Mouse (Mus musculus) right cerebral cortex, postnatal 36 days (tissue): Measurements from ENCODE around the gene Gm6657.

ENCODE experiments used
- DNase-seq, 2 experiments: peaks; one replicate each; pipeline ENCODE4 v3.0.0; 2022; ENCODE audit warnings: low spot score in 2 of 2, mixed read lengths in 1 of 2

The Gm6657 gene

GRCm38 (mm10) chr12:78193942-78194341 lies at the start of gene Gm6657:
Gene Gm6657 (plus strand): TSS chr12:78194242.
- no peak for DNase-seq

GRCm38 (mm10) chr12:78153308-78154002 lies 40.6 kb upstream of the Gm6657 start:
- peak; percentile 3 to 12 for DNase-seq

DNA sequence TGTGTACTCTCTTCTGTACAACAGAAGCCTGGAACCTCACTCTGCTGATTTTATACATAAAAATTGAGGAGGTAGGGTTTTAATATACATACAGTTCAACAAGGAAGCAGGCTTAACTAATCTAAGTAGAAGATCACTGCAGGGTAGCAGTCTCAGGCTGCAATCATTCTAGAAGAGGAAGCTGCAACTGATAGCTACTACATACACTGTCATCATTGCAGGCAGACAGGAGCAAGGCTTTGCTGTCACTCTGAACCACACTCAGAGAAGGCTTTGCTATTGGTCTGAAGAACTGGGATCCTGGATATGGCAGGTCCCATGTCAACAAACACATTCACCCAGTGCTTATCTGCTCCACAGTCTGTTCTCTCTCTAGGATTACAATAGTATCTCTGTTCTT lies 23.9 kb upstream of the Gm6657 start:
- DNase-seq, result no peak

DNA sequence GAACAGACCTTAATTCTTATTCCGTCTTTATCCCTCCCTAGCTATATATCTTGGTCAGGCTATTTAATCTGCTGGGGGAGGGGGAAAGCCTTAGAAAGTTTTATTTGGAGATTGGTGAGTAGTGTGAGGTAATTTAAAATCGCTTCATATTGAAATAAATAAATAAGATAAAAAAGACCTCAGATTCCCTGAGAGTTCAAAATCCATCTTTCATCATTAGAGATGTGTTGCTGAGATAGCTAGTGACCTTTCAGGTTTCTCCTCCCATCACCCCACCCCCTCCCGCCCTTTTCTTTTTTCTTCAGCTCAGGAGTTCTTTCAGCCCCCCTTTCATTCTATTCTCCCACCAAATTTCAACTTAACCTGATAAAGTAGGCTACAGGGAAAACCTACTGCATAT lies 20.1 kb upstream of the Gm6657 start:
- DNase-seq, result no peak

GRCm38 (mm10) chr12:78174671-78175070 lies 19.4 kb upstream of the Gm6657 start:
- DNase-seq, result no peak

- DNase-seq, result no peak
Measured at GRCm38 (mm10) chr12:78181452-78181851, 12.6 kb upstream of the Gm6657 start.

- DNase-seq, result no peak
Measured at GRCm38 (mm10) chr12:78195368-78195767, 1.3 kb downstream of the Gm6657 start.

GRCm38 (mm10) chr12:78203646-78204045 lies 9.6 kb downstream of the Gm6657 start:
- DNase-seq, result no peak

DNA sequence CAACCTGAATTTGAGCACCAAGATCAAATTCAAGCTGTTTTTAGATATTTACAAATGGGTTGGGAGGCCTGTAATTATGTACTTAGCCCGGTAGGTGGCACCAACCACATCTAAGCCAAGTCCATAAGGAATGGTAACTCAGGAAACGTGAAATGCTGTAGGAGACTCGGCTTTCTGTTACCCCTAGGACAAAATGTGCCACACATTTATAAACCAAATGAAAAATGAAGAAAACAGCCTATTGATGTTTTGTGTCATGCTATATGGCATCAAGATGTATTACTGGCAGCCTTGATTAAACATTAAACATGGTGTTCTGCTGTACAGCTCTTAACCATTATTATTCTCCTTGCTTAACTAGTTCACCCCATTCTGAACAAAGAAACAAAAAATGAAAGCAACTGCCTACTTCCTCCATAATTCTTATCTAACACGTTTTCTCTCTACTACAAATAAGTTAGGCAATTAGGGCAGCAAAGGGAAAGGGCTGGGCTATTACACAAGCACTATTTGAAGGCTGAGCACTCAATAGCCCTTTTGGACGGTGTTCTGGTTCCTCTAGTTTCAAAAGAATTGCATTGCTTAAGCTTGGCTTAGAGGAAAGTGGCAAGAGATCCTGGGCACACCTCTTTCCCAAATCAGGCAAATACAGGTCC lies 12.0 kb downstream of the Gm6657 start:
- DNase-seq, result peak; percentile 3 to 18

DNA sequence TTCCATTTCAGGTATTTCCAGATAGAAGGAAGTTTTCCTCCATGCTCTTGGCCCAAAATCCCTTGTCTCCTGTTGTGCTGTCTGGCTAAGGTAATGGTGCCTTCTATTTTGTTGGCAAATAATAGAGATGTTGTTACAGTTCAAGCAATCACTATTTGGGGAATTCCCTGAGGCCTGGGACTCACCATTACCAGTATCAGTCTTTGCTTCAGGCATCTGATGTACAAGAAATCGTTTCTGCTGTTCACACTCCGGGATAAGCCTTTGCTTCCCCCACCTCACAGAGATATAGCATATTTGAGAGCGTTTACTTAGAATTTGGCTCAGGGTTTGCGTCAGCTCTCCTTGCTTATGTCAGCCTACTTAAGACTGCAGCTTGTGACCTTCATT lies 12.5 kb downstream of the Gm6657 start:
- DNase-seq, result no peak

- DNase-seq, result no peak
Measured at GRCm38 (mm10) chr12:78209856-78210255, 15.8 kb downstream of the Gm6657 start.

DNA sequence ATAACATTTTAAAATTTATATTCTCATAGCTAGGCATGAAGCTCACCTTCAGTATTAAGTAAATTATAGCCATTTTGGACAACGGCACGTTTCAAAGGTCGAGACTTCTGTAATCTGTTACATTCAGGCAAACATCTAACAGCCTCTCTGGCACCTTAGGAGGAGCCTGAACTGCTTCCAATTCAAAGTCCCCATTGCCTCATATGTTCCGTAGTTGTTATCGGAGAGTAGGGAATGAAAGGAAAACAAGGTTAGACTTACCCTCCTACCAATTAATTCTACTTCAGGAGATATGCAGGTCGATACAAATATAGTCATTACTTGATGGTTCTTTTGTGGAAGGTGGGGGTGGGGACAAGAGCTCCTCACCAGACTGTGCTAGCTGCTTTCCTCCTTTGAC lies 21.4 kb downstream of the Gm6657 start:
- no peak for DNase-seq

GRCm38 (mm10) chr12:78219191-78219825 lies 25.3 kb downstream of the Gm6657 start:
- no peak for DNase-seq

GRCm38 (mm10) chr12:78225707-78226518 lies 31.9 kb downstream of the Gm6657 start, which contains the start of gene Gphn:
Gene Gphn (plus strand): TSS chr12:78226379.
- DNase-seq, result peak; percentile 89 to 91

- DNase-seq, result peak; percentile 79 to 80
Measured at GRCm38 (mm10) chr12:78226519-78226875, 32.5 kb downstream of the Gm6657 start.

DNA sequence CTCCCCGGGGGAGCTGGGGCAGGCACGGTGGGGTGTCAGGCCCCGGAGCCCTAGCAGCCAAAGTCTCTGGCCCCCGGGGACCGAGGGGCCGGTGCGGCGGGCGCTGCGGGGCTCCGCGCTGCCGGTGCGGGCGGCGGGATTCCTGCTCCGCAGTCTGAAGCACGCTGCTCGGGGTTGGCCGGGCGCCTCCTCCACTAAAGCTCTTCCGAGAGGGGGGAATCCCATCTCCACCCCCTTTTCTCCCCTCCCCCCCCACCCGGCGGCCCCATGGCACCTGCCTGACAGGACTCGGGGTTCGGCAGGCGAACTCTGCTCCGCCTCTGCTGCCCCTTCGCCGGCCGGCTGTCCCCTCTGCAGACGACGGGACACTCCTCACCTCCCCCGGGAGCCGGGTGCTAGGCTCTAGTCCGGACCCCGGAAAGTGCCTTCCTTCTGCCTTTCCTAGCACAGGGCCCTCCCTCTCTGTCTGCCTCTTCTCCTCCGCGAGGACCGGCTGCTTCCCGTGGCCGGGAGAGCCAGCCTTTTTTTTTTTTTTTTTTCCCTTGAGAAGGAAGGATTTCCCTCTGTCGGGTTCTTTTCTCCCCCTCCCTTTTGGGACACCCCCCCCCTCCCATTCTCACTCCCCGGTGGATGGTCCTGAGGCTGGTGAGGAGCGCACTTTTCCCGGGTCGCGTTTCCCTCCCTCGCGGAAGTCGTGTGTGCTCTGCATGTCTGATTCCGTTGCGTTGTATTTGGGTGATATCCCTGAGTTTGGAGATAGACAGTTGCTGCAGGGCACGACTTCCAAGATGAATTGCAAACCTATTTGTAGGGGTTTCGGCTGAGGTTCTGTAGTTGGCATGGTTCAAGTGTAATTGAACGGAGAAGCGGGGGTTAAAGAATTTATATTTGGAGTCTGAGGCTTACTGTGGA lies 33.2 kb downstream of the Gm6657 start:
- peak; percentile 30 to 32 for DNase-seq

DNA sequence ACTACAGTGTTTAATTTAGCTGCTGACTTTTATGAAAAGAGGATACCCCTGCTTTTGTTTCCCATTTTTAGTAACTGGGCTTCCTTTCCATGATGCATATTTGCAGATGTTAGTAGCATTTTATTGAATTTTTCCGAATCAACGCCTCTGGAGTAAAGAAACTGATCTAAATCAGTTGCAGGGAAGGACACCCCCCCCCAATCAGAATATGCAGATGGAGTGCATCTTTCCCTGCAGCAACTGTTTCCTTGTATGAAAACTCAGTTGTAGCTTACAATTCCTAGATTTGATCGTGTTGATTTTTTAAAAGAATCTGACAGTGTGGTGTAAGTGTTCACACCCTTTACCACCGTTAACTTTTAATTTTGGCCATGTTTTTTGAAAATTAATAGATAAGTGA lies 34.1 kb downstream of the Gm6657 start:
- DNase-seq, result no peak

GRCm38 (mm10) chr12:78232560-78232959 lies 38.5 kb downstream of the Gm6657 start:
- no peak for DNase-seq

DNA sequence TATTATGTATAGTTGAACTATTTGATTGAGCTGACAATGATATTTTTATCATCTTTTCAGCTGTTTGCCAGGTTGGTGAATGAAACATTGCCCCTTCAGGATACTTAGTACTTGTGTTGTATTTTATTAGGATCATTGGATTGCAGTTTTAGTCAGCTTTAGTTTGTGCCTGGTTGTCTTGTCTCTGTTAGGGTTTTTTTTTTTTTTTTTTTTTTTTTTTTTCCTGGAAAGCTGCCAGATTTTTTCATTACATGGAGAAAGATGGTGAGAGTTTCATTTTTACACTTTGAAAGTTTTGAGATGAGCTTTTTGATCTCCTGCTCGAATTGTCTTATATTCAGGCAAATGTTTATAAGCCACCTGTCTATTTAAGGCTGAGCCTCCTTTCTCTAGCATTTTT lies 54.3 kb downstream of the Gm6657 start:
- no peak for DNase-seq

DNA sequence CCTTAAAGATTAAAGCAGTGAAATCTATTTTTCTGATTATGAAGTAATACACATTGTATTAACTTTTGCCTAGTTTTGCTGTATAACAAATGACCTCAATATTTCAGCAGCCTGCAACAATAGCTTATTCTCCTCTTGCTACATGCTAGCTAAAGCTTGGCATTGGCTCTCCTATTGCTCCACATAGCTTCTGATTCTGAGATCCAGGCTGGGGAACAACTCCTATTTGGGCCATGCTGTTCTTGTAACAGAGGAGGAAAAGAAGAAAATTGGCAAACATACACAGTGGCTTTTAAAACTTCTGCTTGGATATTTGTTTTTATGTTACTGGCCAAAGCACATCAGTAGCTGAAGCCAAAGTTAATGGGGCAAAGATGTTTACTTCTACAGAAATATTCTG lies 55.1 kb downstream of the Gm6657 start:
- no peak for DNase-seq
